Mouse (Mus musculus) embryo, embryonic 9.5 days (tissue): ENCODE data around the gene Fdxacb1.

Experiments used
- DNase-seq: peaks from one replicate; pipeline ENCODE4 v3.0.0-alpha.2; 2017; ENCODE audit errors: extremely low spot score

Fdxacb1 gene

DNA sequence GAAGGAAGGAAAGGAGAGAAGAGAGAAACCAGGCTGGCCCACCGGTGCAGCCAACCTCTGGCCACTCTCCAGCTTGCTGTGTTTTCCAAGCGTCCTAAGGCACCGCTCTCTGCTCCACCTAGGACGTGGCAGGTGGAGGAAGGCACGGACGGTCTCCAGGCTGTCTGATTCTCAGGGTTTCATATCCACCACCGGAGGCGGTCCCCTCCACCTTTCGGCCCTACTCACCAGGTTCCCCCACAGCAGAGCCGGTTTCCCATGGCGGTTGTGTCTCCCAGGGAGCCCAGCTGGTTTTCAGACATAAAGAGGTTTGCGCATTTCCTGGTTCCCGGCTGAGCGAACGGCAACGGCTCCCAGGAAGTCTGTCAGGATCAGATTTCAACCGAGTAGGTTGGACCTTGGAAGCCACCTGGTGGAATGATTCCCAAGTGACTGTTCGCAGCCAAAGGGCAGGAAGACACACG is 21.8 kb upstream of the Fdxacb1 start, which contains the start of gene 2310030G06Rik:
TSS of gene 2310030G06Rik (minus strand) at position 323 of the 464 bp plus-strand sequence.
- DNase-seq: peak; percentile 47

GRCm38 (mm10) chr9:50750706-50751105 is 17.3 kb upstream of the Fdxacb1 start:
- no peak for DNase-seq

- no peak for DNase-seq
Observed at GRCm38 (mm10) chr9:50751323-50751722, 16.7 kb upstream of the Fdxacb1 start, which contains the start of gene Cryab. Gene Cryab (plus strand): TSS chr9:50751325.

- no peak for DNase-seq
Observed at GRCm38 (mm10) chr9:50752054-50752602, 15.9 kb upstream of the Fdxacb1 start, which contains the start of gene Hspb2. Gene Hspb2 (minus strand): TSS chr9:50752354.

DNA sequence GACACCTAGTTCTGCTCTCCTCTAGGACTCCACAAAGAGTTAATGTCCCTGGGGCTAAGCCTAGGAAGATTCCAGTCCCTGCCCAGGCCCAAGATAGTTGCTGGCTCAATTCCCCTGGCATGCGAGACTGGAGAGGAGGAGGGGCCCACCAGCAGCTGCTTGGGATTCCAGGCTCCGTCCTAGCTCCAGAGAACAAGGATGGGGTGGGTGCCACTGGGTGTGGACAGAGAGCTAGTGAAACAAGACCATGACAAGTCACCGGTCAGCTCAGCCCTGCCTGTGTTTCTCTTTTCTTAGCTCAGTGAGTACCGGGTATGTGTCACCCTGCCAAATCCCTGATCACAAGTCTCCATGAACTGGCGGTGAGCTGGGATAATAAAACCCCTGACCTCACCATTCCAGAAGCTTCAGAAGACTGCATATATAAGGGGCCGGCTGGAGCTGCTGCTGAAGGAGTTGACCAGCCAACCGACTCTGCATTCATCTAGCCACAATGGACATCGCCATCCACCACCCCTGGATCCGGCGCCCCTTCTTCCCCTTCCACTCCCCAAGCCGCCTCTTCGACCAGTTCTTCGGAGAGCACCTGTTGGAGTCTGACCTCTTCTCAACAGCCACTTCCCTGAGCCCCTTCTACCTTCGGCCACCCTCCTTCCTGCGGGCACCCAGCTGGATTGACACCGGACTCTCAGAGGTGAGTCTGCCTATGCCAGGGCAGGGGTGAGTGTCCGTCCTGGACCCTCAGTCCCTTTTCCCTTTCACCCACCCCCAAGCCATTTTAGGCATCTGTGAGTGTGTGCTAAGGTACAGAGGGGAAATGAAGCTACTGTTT is 15.0 kb upstream of the Fdxacb1 start:
- peak; percentile 28 for DNase-seq

GRCm38 (mm10) chr9:50753947-50754346 is 14.1 kb upstream of the Fdxacb1 start:
- no peak for DNase-seq

DNA sequence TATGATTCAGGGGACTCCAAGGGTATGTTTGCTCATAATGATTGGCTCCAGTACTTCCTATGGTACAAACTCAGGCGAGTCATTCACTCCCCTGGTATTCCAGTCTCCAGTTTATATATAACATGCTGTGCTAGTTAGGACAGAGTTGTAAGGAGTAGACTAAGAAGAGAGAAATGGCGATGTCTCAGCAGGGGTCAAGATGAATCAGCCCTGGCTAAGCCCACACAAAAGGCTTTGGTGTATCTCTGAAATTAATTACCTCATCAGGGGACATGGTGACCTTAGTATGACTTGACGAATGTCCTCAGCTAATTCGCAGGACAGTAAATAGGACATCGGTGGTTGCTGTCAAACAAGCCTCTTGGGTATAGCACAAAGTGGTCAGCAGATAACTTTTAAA is 11.3 kb upstream of the Fdxacb1 start:
- no peak for DNase-seq

DNA sequence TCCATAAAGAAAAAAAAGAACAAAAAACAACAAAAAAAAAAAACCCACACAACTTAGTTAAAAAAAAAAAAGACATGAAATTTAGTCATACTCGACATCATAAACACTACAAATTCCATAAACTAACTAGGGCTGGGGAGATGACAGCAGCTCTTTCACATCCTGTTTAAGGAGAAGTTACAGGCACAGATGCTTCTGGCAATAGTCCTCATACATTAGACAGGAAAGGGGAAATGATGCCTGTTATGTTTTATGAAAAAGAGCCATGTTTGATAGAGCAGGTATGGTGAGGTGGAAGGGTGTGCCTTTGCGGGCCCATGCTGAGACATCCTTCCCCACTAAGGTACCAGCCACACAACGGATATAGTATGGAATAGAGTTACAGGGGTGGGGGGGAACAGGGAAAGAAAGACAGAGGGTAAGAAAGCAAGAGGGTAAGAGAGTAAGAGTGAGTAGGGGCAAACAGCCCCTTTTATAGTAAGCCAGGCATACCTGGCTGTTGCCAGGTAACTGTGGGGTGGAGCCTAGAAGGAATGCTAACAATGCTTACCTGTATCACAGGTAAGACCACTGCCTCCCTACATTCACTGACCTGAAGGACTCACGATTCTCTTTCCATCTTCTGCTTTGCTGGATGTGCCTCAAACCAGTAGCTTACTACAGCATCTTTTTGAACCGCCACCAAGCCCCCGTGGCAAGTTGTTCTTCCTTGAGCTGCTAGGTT is 6.4 kb upstream of the Fdxacb1 start:
- DNase-seq: no peak

DNA sequence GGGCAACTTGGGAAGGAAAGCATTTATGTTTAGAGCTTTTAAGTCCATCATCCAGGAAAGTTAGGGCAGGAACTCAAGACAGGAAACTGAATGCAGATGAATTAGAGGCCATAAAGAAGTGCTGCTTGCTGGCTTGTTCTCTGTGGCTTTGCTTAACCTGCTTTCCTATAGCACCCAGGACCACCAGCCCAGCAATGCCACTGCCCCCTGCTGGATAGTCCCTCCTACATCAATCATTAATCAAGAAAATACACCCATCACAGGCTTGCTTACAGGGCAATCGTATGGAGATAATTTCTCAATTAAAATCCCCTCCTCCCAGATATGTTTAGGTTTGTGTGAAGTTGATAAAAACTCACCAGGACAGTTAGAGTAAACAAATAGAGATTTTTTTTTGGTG is 4.7 kb upstream of the Fdxacb1 start:
- no peak for DNase-seq

- no peak for DNase-seq
Observed at GRCm38 (mm10) chr9:50767531-50768106, 417 bp upstream of the Fdxacb1 start.

DNA sequence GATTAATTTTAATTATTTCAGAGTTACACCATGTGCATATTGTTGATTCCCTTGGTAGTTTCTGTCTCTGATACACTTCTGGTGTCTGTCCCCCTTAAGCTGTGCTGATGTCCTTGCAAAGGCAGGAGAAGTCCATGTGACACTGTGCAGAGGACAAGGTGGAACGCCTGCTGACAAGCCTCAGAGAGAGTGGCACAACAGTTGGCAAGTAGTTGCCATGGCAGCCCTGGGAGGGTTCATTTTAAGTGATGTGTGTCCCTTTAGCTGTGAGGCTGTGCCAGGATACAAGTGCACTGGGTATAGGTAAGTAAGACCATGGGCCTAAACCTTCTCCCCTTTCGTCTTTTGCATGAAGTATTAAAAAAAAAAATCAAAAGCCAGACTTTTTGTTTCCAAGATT is 2.0 kb downstream of the Fdxacb1 start:
- no peak for DNase-seq

DNA sequence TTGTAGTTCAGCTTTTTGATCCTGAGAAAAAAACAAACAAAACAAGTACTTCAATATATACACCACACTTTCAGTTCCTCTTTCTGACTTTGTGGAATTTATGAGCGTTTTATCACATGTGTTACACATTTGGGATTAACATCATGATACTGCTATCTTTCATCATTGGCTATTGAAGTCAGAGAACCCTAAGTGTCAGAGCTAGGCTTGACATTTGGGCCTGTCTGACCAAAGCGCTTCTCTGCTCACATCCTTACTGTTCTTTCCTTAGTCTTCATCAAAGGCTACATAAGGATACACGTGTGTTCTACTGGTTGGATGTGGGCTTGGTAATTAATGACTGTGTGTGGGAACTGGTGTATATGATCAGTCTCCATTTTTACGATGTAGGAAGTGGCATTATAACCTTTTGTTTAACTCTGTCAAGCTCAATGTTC is 6.0 kb downstream of the Fdxacb1 start:
- DNase-seq: no peak

GRCm38 (mm10) chr9:50774991-50775612 is 7.1 kb downstream of the Fdxacb1 start, which contains the start of the genes Alg9 and 1110032A03Rik:
Gene Alg9 (plus strand): TSS chr9:50775019.
Gene 1110032A03Rik (minus strand): TSS chr9:50775520.
- DNase-seq: peak; percentile 89

DNA sequence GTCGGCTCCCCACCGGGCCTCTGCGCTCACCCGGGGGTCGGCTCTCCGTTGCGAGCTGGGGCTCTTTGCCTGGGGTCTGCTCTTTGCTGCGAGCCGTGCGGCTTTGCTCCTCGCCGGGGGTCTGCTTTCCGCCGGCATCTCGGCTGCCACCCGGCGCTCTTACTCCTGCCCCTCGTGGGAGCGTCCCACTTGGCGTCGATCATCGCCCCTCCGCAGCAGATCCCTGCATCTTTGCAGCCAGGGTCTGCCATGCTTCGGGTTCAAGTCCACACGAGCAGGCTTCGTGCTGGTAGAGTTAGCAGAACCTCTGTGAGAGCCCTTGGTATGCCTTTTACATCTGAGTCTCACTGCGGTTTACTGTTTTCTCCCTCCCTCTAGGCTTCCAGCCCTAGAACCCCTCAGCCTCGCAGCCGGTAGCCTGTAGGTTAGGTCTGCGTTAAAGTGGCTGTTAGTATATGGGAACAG is 7.7 kb downstream of the Fdxacb1 start:
- DNase-seq: no peak

- DNase-seq: no peak
Observed at GRCm38 (mm10) chr9:50776162-50776760, 8.2 kb downstream of the Fdxacb1 start.

- peak; percentile 36 for DNase-seq
Observed at GRCm38 (mm10) chr9:50782155-50782554, 14.1 kb downstream of the Fdxacb1 start.

DNA sequence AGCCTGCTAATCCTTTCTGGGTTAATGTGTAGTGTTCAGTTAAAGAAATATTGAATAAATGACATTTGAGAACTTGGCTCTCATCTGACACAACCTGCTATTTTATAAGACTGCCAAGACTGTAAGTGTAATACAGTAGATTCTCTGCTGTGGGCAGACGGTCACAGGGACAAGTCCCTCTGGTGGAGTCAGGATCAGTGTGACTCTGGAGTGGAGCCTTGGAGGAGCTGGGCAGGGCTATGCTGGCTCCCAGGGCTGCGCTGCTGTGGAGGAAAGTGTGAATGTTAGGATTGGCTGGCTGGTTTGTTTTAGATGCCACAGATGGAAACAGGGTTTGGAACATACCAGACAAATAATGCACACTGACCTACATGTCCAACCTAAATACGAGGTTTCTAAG is 27.2 kb downstream of the Fdxacb1 start:
- DNase-seq: no peak

GRCm38 (mm10) chr9:50796776-50797175 is 28.7 kb downstream of the Fdxacb1 start:
- no peak for DNase-seq

DNA sequence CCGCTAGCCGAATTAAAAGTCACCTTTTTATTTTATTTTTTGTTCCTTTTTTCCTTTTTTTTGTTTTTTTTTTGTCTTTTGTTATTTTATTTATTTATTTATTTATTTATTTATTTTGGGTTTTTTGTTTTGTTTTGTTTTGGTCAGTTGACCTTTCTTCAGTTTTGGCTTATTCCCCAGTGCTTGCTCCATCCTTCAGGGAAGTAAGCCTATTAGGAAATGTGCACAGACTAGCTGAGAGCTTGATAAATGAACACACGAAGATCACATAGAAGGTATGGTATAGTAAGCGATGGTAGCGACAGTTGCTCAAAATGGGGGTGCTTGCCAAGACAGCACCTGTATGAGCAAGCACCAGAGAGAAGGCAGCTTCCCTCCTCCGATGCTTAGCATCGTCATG is 29.6 kb downstream of the Fdxacb1 start:
- no peak for DNase-seq

- no peak for DNase-seq
Observed at GRCm38 (mm10) chr9:50798368-50798767, 30.3 kb downstream of the Fdxacb1 start.

DNA sequence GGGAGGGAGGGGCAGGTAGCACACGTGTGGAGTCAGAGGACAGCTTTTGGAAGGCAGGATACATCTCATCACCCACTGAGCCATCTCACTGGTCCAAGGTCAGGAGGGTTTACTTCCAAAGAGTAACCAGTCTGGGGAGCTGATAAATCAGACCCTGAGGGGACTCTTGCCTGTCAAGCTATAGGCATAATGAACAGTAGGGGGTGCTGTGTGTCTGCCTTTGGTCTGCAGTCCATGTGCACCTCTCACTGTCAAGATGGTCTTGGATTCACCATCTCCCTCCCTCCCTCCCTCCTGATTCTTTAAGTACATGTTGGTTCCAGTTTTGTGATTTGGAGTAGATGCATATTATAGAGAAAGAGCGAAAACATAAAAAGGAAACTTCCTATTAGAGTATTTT is 32.9 kb downstream of the Fdxacb1 start:
- peak; percentile 33 for DNase-seq
